Mouse (Mus musculus): ENCODE measurements around the gene Il17re. TPM values are rescaled to one million over a fixed set of nuclear protein-coding genes. Genes with fewer than 3 reads are reported as not detected.

Il17re gene
- polyA plus RNA-seq, 1 experiment from 2014 or later: 8.4 TPM

DNA sequence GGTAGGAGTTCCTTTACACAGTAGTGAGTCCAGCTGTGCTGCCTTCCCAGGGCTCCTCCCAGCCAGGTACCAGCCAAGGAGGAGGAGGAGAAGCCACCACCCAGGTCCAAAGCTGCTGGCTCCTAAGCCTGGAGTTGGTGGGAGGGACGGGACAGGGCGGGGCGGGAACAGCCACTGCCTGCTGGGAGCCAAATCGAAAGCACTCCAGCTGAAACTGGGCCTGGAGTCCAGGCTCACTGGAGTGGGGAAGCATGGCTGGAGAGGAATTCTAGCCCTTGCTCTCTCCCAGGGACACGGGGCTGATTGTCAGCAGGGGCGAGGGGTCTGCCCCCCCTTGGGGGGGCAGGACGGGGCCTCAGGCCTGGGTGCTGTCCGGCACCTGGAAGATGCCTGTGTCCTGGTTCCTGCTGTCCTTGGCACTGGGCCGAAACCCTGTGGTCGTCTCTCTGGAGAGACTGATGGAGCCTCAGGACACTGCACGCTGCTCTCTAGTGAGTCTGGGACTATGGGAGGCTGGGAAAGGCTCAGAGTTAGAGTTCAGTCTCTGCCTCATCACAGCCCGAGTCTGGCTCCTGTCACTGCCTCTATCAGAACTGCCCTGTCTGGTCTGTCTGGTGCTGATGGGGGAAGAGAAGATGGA lies 13.1 kb downstream of the Il17re start, which contains the start of gene Il17rc:
TSS of gene Il17rc (plus strand) at position 131 of the 640 bp plus-strand sequence.
- Histone ChIP-seq H3K4me2 (ENCODE audit: low read length) (peak within 1 kb of the TSS; percentile 45), H3K36me3 (ENCODE audit: control insufficient read depth, insufficient read depth, low read length) (no peaks in the 10 kb centered on the region), H3K9ac (ENCODE audit: low read length) (peak within 1 kb of the TSS; percentile 29; the same call in 1 of the 2 replicates), H3K4me3 (ENCODE audit: low read depth, low read length) (peak within 1 kb of the TSS; percentile 12; the same call in 1 of the 2 replicates), H3K9me3 (ENCODE audit: control insufficient read depth, low read length) (no peaks in the 10 kb centered on the region), H3K27me3 (replicated peaks; ENCODE audit: control insufficient read depth, insufficient read depth, low read length) (0 out of 2 replicates have a peak, but pooled peaks cover 9% of the 10 kb centered on the region), H3K27ac (ENCODE audit: low read depth) (no peak within 1 kb of the TSS), H3K4me1 (replicated peaks; ENCODE audit: control insufficient read depth, insufficient read depth, low read length) (0 out of 2 replicates have a peak, but pooled peaks cover 16% of the 10 kb centered on the region)
- DNase-seq (ENCODE audit: low spot score) (peak; percentile 63), ATAC-seq (replicated peaks; ENCODE audit: low FRiP score, low TSS enrichment, low read depth) (peak; percentile 45; the same call in 1 of the 2 replicates)
- WGBS: 24% methylated on average over 12 of the region's 12 CpGs

DNA sequence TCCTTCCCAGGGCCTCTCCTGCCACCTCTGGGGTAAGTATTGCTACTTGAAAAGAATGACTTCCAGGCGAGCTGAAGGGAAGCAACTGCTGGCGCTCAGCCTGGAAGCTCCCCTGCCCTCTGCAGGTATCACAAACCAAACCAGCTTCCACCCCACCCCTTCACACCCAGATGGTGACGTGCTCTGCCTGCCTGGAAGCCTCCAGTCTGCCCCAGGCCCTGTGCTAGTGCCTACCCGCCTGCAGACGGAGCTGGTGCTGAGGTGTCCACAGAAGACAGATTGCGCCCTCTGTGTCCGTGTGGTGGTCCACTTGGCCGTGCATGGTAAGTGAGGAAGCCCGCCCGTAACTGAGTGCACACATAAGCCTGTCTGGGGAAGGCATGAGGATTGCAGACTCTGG lies 13.8 kb downstream of the Il17re start:
- 62% methylated on average over 10 of the region's 10 CpGs for WGBS
- no peak for DNase-seq (ENCODE audit: low spot score)
- Histone ChIP-seq H3K9me3 (ENCODE audit: control insufficient read depth, low read length) (no peaks in the 10 kb centered on the region), H3K9ac (ENCODE audit: low read length) (no peak overlapping the region), H3K4me3 (ENCODE audit: low read depth, low read length) (no peak overlapping the region), H3K36me3 (ENCODE audit: control insufficient read depth, insufficient read depth, low read length) (no peaks in the 10 kb centered on the region), H3K27ac (ENCODE audit: low read depth) (no peak overlapping the region), H3K27me3 (replicated peaks; ENCODE audit: control insufficient read depth, insufficient read depth, low read length) (0 out of 2 replicates have a peak, but pooled peaks cover 9% of the 10 kb centered on the region), H3K4me1 (replicated peaks; ENCODE audit: control insufficient read depth, insufficient read depth, low read length) (0 out of 2 replicates have a peak, but pooled peaks cover 16% of the 10 kb centered on the region), H3K4me2 (ENCODE audit: low read length) (peak overlapping the region; percentile 45)
- no peak for ATAC-seq (replicated peaks; ENCODE audit: low FRiP score, low TSS enrichment, low read depth)

DNA sequence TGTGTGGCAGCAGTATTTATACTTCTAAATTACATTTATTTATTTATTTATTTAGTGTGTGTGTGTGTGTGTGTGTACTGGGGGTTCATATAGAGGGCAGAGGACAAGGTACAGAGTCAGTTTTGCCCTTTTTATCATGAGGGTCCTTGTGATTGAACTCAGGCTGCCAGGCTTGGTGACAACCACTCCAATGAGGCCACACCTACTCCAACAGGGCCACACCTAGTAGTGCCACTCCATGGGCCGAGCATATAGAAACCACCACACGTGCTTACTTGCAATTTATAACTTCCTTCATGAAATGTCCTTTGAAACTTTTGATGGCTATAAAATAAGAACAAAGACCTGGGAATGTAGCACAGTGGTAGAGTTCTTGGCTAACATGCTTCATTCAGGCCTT lies 15.0 kb downstream of the Il17re start:
- H3K27ac ChIP-seq (ENCODE audit: low read depth): no peak overlapping the region
- H3K4me1 ChIP-seq (replicated peaks; ENCODE audit: control insufficient read depth, insufficient read depth, low read length): 0 out of 2 replicates have a peak, but pooled peaks cover 16% of the 10 kb centered on the region
- no peaks in the 10 kb centered on the region for H3K9me3 ChIP-seq (ENCODE audit: control insufficient read depth, low read length)
- 0 out of 2 replicates have a peak, but pooled peaks cover 9% of the 10 kb centered on the region for H3K27me3 ChIP-seq (replicated peaks; ENCODE audit: control insufficient read depth, insufficient read depth, low read length)
- H3K36me3 ChIP-seq (ENCODE audit: control insufficient read depth, insufficient read depth, low read length): no peaks in the 10 kb centered on the region
- no peak for DNase-seq (ENCODE audit: low spot score)
- H3K4me3 ChIP-seq (ENCODE audit: low read depth, low read length): no peak overlapping the region
- H3K9ac ChIP-seq (ENCODE audit: low read length): no peak overlapping the region
- H3K4me2 ChIP-seq (ENCODE audit: low read length): no peak overlapping the region
- 80% methylated on average over 2 of the region's 2 CpGs for WGBS
- no peak for ATAC-seq (replicated peaks; ENCODE audit: low FRiP score, low TSS enrichment, low read depth)

DNA sequence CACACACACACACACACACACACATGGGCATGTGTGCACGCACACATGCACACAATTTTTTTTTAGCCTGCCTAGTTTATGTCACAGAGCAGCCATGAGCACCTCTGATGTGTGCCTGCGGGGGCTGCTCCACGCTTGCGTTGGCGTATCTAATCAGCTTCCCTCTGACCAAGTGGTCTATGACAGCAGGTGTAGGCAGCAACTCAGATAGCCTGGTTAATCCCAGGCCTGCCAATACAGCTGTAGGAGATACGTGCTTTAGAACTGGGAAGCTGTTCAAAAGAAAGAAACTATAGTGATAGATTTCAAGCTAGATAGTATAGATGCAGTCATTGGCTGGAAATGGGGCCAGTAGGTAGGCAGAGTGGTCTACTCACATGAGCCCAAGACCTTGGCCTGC lies 15.4 kb downstream of the Il17re start:
- no peak overlapping the region for H3K27ac ChIP-seq (ENCODE audit: low read depth)
- DNase-seq (ENCODE audit: low spot score): no peak
- no peak overlapping the region for H3K4me3 ChIP-seq (ENCODE audit: low read depth, low read length)
- no peak for ATAC-seq (replicated peaks; ENCODE audit: low FRiP score, low TSS enrichment, low read depth)
- H3K4me2 ChIP-seq (ENCODE audit: low read length): no peak overlapping the region
- H3K9me3 ChIP-seq (ENCODE audit: control insufficient read depth, low read length): no peaks in the 10 kb centered on the region
- no peak overlapping the region for H3K9ac ChIP-seq (ENCODE audit: low read length)
- no peaks in the 10 kb centered on the region for H3K36me3 ChIP-seq (ENCODE audit: control insufficient read depth, insufficient read depth, low read length)
- H3K4me1 ChIP-seq (replicated peaks; ENCODE audit: control insufficient read depth, insufficient read depth, low read length): 0 out of 2 replicates have a peak, but pooled peaks cover 16% of the 10 kb centered on the region
- 0 out of 2 replicates have a peak, but pooled peaks cover 9% of the 10 kb centered on the region for H3K27me3 ChIP-seq (replicated peaks; ENCODE audit: control insufficient read depth, insufficient read depth, low read length)
- WGBS: 82% methylated on average over 6 of the region's 6 CpGs

DNA sequence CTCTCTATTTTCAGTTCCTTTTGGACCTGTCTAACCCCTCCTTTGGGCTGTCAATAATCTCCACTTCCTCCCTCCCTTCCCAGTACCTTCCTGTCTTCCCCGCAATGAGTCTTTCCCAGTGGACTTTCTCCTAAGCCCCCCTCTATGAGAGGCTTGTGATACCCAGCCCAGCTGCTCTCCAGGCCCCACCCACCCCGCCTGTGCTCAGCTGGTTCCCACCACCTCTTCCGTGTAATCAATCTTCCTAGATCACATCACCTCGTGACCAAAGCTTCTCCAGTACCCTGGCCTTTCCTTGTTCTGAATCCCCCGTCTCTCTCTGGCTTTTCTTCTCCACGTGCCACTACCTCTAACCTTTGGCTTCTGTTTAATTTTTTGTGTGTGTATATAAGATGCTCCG lies 19.1 kb downstream of the Il17re start:
- Histone ChIP-seq H3K4me2 (ENCODE audit: low read length) (no peak overlapping the region), H3K27me3 (replicated peaks; ENCODE audit: control insufficient read depth, insufficient read depth, low read length) (peaks cover 21% of the 10 kb centered on the region), H3K27ac (ENCODE audit: low read depth) (no peak overlapping the region), H3K4me1 (replicated peaks; ENCODE audit: control insufficient read depth, insufficient read depth, low read length) (no peaks in the 10 kb centered on the region), H3K9ac (ENCODE audit: low read length) (no peak overlapping the region), H3K36me3 (ENCODE audit: control insufficient read depth, insufficient read depth, low read length) (no peaks in the 10 kb centered on the region), H3K9me3 (ENCODE audit: control insufficient read depth, low read length) (no peaks in the 10 kb centered on the region), H3K4me3 (ENCODE audit: low read depth, low read length) (no peak overlapping the region)
- 28% methylated on average over 7 of the region's 7 CpGs for WGBS
- ATAC-seq (replicated peaks; ENCODE audit: low FRiP score, low TSS enrichment, low read depth) (no peak), DNase-seq (ENCODE audit: low spot score) (no peak)

DNA sequence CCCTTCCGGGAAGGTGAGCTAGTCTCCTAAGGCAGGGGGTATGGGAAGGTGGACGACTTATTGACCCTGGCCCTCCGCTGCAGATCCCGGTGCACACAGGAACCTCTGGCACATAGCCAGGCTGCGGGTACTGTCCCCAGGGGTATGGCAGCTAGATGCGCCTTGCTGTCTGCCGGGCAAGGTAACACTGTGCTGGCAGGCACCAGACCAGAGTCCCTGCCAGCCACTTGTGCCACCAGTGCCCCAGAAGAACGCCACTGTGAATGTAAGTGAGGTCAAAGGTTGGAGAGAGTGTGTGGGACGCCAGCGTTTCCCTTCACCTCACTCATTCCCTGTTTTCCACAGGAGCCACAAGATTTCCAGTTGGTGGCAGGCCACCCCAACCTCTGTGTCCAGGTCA lies 20.6 kb downstream of the Il17re start:
- peaks cover 24% of the 10 kb centered on the region for H3K27me3 ChIP-seq (replicated peaks; ENCODE audit: control insufficient read depth, insufficient read depth, low read length)
- no peak for ATAC-seq (replicated peaks; ENCODE audit: low FRiP score, low TSS enrichment, low read depth)
- 82% methylated on average over 10 of the region's 10 CpGs for WGBS
- H3K9ac ChIP-seq (ENCODE audit: low read length): no peak overlapping the region
- H3K36me3 ChIP-seq (ENCODE audit: control insufficient read depth, insufficient read depth, low read length): no peaks in the 10 kb centered on the region
- no peak for DNase-seq (ENCODE audit: low spot score)
- H3K4me3 ChIP-seq (ENCODE audit: low read depth, low read length): no peak overlapping the region
- no peaks in the 10 kb centered on the region for H3K9me3 ChIP-seq (ENCODE audit: control insufficient read depth, low read length)
- peaks cover 3% of the 10 kb centered on the region; the same call in 1 of the 2 replicates for H3K4me1 ChIP-seq (replicated peaks; ENCODE audit: control insufficient read depth, insufficient read depth, low read length)
- H3K4me2 ChIP-seq (ENCODE audit: low read length): no peak overlapping the region
- no peak overlapping the region for H3K27ac ChIP-seq (ENCODE audit: low read depth)

DNA sequence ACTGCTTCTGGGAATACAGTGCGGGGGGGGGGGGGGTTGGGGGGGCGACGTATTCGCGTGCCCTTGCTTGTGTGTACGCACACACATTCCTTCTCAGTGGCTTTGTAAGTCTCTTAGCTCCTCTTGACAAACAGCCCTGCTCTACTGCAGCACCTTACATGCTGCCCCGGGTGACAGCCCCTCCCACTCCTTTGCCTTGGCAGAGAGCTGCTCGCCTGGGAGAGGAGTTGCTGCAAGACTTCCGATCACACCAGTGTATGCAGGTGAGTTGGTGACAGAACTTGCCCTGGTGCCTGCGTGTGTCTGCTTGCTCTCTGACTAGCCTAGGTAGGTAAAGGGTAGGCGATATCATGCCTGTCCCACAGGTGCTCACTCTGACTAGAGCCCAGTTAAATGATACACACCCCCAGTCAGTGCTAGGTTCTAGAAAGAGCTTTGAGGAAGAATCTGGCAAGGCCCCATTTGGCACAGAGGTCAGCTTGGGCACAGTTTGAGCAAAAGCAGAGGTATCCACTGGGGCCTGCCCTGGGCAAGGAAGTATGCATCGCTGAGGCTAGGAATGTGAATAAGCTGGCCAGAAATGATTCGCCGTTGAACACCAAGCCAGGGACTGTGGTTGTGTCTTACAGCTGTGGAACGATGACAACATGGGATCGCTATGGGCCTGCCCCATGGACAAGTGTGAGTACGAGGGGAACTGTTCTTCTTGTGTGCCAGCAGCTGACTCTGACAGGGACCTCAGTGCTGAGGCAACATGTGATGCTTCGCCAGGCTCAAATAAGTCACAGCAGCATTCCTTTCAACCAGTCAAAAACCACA lies 22.5 kb downstream of the Il17re start:
- Histone ChIP-seq H3K9ac (ENCODE audit: low read length) (no peak overlapping the region), H3K4me3 (ENCODE audit: low read depth, low read length) (no peak overlapping the region), H3K4me2 (ENCODE audit: low read length) (no peak overlapping the region), H3K27ac (ENCODE audit: low read depth) (no peak overlapping the region), H3K27me3 (replicated peaks; ENCODE audit: control insufficient read depth, insufficient read depth, low read length) (peaks cover 24% of the 10 kb centered on the region), H3K9me3 (ENCODE audit: control insufficient read depth, low read length) (no peaks in the 10 kb centered on the region), H3K36me3 (ENCODE audit: control insufficient read depth, insufficient read depth, low read length) (no peaks in the 10 kb centered on the region), H3K4me1 (replicated peaks; ENCODE audit: control insufficient read depth, insufficient read depth, low read length) (peaks cover 11% of the 10 kb centered on the region; the same call in 1 of the 2 replicates)
- ATAC-seq (replicated peaks; ENCODE audit: low FRiP score, low TSS enrichment, low read depth): no peak
- 58% methylated on average over 18 of the region's 18 CpGs for WGBS
- no peak for DNase-seq (ENCODE audit: low spot score)

DNA sequence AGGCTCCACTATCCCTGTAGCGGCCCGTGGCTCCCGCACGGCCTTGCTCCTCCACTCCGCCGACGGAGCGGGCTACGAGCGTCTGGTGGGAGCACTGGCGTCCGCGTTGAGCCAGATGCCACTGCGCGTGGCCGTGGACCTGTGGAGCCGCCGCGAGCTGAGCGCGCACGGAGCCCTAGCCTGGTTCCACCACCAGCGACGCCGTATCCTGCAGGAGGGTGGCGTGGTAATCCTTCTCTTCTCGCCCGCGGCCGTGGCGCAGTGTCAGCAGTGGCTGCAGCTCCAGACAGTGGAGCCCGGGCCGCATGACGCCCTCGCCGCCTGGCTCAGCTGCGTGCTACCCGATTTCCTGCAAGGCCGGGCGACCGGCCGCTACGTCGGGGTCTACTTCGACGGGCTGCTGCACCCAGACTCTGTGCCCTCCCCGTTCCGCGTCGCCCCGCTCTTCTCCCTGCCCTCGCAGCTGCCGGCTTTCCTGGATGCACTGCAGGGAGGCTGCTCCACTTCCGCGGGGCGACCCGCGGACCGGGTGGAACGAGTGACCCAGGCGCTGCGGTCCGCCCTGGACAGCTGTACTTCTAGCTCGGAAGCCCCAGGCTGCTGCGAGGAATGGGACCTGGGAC lies 24.3 kb downstream of the Il17re start:
- Histone ChIP-seq H3K4me1 (replicated peaks; ENCODE audit: control insufficient read depth, insufficient read depth, low read length) (peaks cover 11% of the 10 kb centered on the region; the same call in 1 of the 2 replicates), H3K4me2 (ENCODE audit: low read length) (peak overlapping the region; percentile 88), H3K27me3 (replicated peaks; ENCODE audit: control insufficient read depth, insufficient read depth, low read length) (peaks cover 24% of the 10 kb centered on the region), H3K36me3 (ENCODE audit: control insufficient read depth, insufficient read depth, low read length) (no peaks in the 10 kb centered on the region), H3K9me3 (ENCODE audit: control insufficient read depth, low read length) (no peaks in the 10 kb centered on the region), H3K9ac (ENCODE audit: low read length) (peak overlapping the region; percentile 42), H3K4me3 (ENCODE audit: low read depth, low read length) (peak overlapping the region; percentile 44), H3K27ac (ENCODE audit: low read depth) (peak overlapping the region; percentile 71; the same call in 1 of the 2 replicates)
- ATAC-seq (replicated peaks; ENCODE audit: low FRiP score, low TSS enrichment, low read depth) (peak; percentile 57), DNase-seq (ENCODE audit: low spot score) (peak; percentile 63)
- 3% methylated on average over 65 of the region's 65 CpGs for WGBS
